Mouse (Mus musculus) T-helper 2 cell (primary cell): ENCODE measurements around the gene Gm20696.

Experiments
- in situ Hi-C: fragments of 300-600 bp; cut with MboI, MseI; formaldehyde crosslinking; loops from one replicate; pipeline ENCODE4 v1.15.1; 2025; ENCODE audit warnings: high pct_unique_total_duplicates

The Gm20696 gene

DNA sequence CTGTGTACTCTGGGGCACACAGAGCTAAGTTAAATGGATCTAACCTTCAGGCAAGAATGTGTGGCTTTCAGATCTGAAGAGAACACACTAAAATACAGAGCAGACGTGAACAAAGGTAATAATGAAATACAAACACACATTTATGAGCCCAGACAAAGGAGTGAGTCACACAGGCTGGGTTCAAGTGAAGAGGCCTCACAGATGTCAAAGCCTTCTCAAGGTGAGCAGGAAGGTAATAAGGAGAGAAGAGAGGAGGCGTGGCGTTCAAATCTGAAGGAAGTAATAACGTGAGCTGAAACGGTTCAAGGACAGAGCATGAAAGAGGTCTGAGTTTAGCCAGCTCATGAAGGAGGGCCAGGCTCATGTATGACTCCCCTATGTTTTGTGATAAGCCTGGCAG is 445.4 kb downstream of the Gm20696 start:
- in situ Hi-C loops, result no loop called here

GRCm38 (mm10) chr6:99220472-99220871 is 446.1 kb downstream of the Gm20696 start:
- in situ Hi-C loops, result no loop called here

- in situ Hi-C loops, result loop anchor here (10.0 kb wide), 1 partner anchor 1367 kb away; no protein-coding TSS in a partner anchor
These were observed 448.8 kb downstream of the Gm20696 start for GRCm38 (mm10) chr6:99217846-99218245.

- in situ Hi-C loops, result loop anchor here (10.0 kb wide), 1 partner anchor 1368 kb away; no protein-coding TSS in a partner anchor
These were observed 449.4 kb downstream of the Gm20696 start for GRCm38 (mm10) chr6:99217155-99217554.

DNA sequence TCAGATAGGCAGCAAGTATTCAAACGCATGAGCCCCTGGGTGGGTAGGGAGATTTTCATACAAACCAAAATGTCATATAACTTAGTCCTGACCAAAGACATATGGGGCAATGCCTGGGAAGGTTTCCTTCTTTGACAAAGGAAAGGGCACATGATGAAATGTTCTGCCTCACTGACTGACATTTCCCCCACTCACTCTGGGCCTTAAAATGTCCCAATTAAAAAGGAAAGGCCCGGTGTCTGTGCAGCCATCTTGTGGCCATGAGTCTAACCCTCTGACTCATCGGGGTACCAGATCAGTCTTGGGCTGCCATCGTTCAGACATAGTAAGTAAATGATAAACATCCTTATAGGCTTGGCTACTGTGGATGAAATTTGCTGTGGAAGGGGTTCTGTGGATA is 454.1 kb downstream of the Gm20696 start:
- in situ Hi-C loops, result loop anchor here (10.0 kb wide), 1 partner anchor 1372 kb away; no protein-coding TSS in a partner anchor

- in situ Hi-C loops, result loop anchor here (10.0 kb wide), 1 partner anchor 1373 kb away; no protein-coding TSS in a partner anchor
These were observed 454.8 kb downstream of the Gm20696 start for GRCm38 (mm10) chr6:99211663-99212333.

DNA sequence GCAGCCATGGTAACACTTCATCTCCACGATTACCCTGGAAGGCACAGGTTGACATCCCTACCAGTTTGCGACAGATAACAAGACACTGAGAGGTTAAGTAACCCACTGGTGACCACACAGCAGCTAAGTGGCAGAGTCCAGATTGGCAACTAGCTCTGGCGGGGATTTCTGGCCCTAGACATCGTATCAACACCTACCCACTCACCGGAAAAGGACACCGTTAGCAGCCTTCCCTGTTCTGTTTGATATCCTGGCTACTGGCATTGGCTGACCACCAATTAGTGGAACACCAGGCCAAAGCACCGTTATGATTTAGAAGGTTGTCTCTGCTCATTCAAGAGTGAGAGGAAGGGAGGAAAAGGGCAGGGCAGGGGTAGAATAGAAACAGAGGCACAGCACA is 456.4 kb downstream of the Gm20696 start:
- in situ Hi-C loops, result loop anchor here (10.0 kb wide), 1 partner anchor 1375 kb away; no protein-coding TSS in a partner anchor
